Mouse (Mus musculus) heart, postnatal 25 days (tissue): ENCODE data around the gene Sos1. TPM values are rescaled to one million over a fixed set of nuclear protein-coding genes. Genes with fewer than 3 reads are reported as not detected.
"Not testable (repeated sequence)": the region's sequence is repeated elsewhere in the genome, so short reads cannot be mapped to it uniquely, and the experiment has no call there.

Experiments used
- DNase-seq: peaks from one replicate; pipeline ENCODE4 v3.0.0; 2022; ENCODE audit warnings: low spot score
- intact Hi-C: fragments of 180-260 bp; cut with DNase I; formaldehyde crosslinking; loops from one replicate; pipeline ENCODE4 v1.15.1; 2025
- total RNA-seq, 2 experiments: library from RNA; stranded (reverse); gene quantifications; 2 replicates each; pipeline ENCODE4 v1.2.3; 2021

The Sos1 gene
- total RNA-seq, 2 experiments from 2014 or later, result 11.4 to 13.5 TPM

DNA sequence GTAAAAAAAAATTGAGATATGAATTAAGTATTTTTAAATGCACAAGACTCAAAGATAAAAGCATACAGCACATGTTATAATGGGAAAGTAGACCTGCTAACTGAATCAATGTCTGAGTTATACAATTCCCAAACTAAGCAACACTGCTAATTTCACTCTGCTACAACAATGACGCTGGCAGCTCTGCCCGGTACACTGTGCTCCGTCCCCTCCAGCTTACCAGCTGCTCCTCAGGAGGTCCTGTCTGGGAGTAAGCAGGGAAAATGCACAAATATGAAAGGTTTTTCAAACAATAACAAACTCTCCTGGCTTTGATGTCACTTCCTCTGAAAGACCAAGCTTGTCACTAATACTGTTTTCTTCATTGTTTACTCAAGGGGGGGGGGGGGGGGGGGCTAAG lies 45.8 kb downstream of the Sos1 start:
- intact Hi-C loops, result no loop called here
- no peak for DNase-seq

DNA sequence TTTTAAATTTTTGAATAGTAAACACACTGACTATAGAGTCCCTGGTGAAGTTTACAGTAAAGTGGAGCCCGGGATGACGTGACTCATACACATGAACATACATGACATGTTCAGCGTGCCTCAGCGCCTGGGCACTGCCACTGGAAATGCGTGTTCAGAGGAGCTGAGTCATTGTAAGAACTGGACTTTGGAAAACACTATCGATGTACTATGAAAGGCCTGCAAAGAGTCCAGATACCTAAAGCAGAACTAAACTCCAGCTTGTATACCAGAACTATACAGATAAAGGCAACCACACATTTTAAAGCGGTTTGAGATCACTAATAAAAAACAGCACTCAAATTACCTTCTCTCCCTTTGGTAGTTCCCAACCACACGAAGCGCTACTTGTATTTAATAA lies 48.3 kb downstream of the Sos1 start:
- intact Hi-C loops, result no loop called here

DNA sequence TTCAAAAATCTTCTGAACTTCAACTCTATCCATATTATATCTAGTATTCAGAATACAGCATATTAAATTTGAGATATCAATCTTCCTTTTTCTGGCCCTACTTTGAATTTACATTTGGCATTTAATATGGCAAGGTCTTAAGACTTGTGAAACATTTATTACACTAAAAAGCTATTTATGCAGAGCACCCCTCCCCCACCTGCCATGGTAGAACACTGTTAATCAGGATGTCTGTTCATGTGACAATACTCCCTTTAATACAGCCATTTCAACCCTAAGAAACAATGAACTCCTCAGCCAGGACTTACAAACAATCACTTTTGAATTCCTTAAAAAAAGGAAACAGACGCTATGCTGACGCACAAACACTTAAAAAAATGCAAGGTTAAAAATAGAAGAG lies 52.3 kb downstream of the Sos1 start:
- DNase-seq, result no peak

More for the DNA sequence above, 48.3 kb downstream of the Sos1 start:
- DNase-seq, result no peak

DNA sequence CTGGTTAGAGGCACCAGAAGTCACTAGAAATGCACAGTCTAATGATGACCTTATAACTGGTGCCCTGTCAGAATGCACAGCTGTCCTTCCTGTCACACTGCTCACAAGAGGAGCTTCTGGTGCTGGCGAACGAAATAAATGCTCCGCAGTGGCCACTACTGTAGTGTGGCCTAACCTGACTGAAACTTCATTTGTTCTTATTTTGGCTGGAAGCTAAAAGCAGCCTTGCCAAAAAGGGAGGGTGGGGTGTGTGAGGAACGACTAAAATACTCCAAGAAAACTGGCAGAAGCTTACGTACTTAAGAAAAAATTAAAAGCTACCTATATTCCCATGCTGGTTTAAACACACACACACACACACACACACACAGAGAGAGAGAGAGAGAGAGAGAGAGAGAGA lies 53.4 kb downstream of the Sos1 start:
- no peak for DNase-seq
- intact Hi-C loops, result no loop called here

More for the DNA sequence above, 52.3 kb downstream of the Sos1 start:
- intact Hi-C loops, result no loop called here

DNA sequence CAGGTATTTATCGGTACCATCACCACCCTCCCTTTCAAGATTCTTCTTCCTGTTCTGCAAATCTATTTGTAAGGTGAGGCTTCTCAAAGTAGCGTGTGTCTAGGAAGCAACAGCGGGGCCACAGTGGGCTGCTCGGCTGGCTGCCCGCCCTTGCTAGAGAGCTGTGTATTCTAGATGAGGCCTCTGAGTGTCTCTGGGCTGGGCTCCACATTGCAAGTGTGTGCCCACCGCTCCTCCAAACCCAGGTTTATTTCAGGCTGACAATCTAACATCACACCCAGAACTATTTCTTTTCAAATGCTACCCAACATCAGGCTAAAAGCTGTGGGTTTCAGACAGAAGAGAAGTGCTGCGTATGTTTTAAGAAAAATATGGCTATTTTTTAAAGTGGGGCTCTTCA lies 54.1 kb downstream of the Sos1 start:
- DNase-seq, result no peak
- intact Hi-C loops, result no loop called here

DNA sequence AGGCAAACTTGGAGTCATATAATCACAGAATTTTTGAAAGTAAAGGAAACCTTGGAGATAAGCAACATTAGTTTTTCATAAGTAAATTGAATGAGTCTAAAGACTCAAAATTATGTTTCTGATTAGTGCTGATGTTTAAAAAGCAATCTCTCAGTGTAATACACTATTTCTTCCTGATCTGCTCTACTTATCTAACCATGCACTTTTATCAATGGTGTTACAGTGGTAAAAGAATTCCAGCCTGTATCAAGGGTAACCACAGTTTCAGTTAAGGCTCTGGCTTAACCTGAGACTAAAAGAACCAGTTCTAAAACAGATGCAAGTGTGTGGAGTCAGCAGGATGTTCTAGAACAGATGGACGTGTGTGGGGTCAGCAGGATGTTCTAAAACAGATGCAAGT lies 59.3 kb downstream of the Sos1 start:
- intact Hi-C loops, result no loop called here
- no peak for DNase-seq

DNA sequence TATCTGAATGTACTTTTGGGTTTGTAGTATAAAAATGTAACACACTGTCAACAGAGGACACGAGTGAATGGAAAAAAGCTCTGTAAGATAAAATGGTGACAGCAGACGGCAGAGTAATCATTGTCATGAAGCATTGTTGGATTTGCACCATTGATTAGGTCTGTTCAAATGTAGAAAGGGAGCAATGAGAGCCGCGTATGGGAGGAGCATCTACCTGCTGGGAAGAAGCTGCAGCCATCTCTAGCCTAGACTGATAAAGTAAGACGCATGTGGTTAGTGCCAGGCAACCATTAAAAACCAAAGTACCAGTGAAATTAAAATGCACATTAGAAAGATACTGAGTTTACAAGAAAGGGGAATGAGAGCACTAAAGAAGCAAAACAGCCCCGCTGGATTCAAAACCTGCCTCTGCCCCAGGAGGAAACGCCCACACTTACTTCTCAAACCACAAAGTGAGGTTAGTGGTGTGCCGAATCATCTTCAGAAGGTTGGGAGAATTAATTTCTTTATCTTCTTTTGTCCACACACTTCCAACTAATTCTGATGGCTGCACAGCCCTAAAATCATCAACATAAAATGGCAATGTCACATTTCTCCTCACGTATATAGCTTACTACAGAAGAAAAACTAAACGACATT lies 61.6 kb downstream of the Sos1 start:
- intact Hi-C loops, result no loop called here
- no peak for DNase-seq

DNA sequence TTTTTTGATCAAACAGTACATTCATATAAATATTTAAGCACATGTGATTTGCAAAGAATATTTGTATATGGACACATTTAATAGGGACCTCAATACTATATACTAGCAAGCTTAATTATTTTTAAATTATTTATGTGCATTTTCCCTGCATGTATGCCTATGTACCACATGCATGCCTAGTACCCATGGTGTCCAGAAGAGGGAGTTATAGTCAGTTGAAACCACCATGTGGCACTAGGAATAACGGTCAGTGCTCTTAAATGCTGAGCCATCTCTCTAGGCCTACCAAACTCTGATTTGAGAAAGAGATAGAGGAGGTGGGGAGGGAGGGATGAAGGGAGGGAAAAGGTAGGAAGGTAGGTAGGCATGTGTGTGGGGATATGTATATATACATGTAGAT lies 69.1 kb downstream of the Sos1 start:
- intact Hi-C loops, result loop anchor here (5.0 kb wide), 1 partner anchor 146 kb away; no protein-coding TSS in a partner anchor
- no peak for DNase-seq

DNA sequence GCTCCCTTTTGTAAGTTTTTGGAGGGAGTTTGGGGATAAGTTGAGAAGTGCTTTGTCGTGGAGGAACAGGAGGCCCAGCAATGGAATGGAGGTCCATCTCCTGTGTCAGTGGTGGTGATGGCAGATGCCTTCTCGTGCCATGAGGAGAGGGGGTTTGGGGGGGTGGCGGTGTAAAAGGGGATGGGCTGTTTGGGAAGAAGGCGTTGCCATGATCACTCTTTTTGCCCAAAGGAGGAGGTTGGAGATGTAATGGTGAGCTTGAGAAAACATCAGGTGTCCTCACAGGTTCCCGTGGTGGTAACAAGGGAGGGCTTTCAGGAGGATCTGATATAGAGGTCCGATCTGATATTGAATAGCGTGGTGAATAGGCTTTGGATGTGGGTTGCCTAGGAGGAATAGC lies 82.0 kb downstream of the Sos1 start:
- no peak for DNase-seq
- intact Hi-C loops, result no loop called here

DNA sequence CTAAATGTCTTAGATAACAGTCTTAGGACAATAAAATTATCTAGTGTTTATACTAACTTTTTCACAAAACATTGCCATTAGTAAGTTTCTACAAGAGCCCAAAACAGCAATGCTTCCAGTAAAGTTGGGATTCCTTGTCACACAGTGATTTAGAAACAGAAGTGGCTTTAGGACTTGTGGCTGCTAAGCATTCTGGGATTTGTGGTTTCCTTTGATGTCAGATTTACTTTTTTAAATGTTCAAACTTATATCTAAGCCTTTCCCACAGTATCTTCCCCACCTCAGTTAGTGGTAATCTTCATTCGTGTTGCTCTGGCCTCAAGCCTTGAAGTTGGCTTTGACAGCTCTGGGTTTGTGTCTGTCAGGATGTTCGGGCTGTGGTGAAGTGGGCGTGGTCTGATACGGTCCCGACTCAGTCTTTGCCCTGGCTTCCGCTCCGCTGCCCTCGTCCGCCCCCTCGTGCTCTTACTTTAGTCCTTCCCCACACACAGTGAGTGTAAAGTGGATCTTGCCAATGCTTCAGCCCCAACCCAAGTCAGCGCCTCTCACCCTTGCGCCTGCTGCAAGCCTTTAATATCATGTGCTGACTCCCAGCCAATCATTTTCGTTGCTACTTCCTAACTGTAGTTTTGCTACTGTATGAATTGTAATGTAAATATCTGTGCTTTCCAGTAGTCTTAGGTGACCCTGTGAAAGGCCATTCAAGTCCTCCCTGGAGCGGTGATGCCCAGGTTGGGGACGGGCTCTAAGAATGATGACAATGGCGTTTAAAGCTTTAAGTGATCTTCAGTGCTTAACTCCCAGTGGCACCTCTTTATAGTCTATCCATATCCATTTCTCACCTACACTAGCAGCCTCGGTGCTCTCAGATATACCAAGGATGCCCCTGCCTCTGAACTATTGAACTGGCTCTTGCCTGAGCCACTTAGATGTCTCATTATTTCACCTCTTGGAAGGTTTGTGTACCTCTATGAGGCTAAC lies 88.5 kb downstream of the Sos1 start:
- intact Hi-C loops, result no loop called here
- peak; percentile 24 for DNase-seq

DNA sequence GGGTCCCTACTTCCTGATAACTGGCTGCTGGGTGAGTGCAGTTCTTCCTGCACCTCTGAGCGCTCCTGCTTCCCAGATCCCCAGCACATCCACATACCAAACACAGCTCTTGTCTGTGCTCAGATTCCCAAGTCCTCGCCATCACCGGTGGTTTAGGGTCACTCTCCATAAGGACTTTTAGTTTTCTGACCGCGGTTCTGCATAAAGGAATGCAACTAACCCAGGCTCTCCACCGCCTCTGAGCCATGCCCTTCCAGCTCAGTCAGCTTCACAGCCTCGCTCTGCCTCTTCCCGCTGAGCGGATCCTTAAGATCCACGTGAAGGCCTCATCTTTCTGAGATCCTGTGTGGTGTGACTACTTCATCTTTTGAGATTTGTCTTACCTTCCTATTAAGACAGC lies 90.2 kb downstream of the Sos1 start:
- intact Hi-C loops, result no loop called here
- no peak for DNase-seq

DNA sequence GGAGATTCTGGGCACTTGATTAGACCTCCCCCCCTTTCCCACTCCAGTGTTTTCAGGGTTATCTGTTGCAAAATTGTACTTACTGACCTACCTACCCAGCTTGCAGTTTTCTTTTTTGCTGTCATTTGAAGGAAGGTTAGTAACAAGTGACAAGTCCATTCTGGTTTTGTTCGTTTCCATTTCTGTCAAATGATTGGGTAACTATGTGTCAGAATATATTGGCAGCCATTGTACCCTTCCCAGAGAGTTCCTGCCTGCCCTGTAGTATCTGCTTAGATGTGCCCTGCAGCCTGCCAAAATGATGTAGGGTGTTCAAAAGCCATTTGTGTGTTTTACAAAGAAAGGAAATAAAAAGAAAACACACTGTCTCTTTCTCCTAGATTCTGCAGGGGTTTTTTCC lies 94.6 kb downstream of the Sos1 start:
- intact Hi-C loops, result no loop called here
- DNase-seq, result no peak

DNA sequence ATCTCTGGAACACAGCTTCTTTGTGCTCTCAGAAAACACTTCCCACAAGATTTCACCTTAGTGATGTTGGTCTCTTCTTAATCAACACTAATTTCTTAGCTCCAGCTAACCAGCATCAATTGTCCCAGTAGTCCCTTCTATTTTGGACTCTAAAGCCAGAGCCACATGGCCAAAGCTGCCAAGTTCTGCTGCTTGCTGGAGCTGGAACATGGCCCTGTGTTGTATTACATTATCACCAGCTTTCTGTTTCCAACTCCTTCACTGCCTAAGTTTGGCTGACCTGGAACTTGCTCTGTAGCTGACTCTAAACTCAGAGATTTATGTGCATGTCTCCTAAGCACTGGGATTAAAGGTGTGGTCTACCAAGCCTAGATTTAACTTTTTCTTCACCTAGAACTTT lies 101.9 kb downstream of the Sos1 start:
- intact Hi-C loops, DNase-seq: not testable (repeated sequence)

DNA sequence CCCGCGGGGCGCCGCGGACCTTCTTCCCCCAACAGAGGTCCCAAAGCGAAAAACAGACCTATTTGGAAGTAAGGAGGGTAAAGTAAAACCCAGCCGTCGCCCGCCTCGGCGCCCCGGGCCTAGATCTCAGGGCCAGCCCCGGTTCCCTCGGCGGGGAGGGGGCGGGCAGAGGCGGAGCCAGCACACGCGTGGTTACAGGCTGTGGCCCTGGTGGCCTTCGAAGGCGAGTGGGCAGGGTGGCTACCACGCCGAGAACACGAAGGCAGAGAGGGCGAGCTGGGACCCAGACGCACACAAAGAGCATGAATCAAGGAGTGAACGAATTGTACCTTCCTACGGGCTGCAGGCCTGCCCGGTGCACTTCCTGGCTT lies 106.5 kb downstream of the Sos1 start:
- intact Hi-C loops, result loop anchor here (5.0 kb wide), 3 partner anchors 81 to 689 kb away; partner anchors contain the start of genes Dhx57 and Morn2

DNA sequence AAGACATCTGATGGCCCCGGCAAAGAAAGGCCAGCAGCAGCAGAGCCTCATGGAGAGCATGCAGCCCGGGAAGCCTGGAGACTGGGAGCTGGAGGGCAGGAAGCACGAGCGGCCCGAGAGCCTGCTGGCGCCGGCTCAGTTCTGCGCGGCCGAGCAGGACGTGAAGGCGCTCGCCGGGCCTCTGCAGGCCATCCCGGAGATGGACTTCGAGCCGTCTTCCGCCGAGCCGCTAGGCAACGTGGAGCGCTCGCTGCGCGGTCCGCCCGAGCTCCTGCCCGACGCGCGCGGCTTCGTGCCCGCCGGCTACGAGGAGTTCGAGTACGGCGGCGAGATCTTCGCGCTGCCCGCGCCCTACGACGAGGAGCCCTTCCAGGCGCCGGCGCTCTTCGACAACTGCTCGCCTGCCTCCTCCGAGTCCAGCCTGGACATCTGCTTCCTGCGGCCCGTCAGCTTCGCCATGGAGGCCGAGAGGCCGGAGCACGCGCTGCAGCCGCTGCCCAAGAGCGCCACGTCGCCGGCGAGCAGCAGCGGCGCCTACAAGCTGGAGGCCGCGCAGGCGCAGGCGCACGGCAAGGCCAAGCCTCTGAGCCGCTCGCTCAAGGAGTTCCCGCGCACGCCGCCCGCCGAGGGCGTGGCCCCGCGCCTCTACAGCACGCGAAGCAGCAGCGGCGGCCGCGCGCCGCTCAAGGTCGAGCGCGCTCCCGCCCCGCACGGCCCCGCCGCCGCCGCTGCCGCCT lies 107.1 kb downstream of the Sos1 start, which contains the start of gene Gm10190:
Gene Gm10190, minus strand, starts transcription at position 553 of the 737 bp plus-strand sequence.
- DNase-seq, result peak; percentile 79
- intact Hi-C loops, result loop anchor here (5.0 kb wide), 3 partner anchors 81 to 689 kb away; partner anchors contain the start of genes Dhx57 and Morn2

More for the DNA sequence above, 106.5 kb downstream of the Sos1 start:
- no peak for DNase-seq

DNA sequence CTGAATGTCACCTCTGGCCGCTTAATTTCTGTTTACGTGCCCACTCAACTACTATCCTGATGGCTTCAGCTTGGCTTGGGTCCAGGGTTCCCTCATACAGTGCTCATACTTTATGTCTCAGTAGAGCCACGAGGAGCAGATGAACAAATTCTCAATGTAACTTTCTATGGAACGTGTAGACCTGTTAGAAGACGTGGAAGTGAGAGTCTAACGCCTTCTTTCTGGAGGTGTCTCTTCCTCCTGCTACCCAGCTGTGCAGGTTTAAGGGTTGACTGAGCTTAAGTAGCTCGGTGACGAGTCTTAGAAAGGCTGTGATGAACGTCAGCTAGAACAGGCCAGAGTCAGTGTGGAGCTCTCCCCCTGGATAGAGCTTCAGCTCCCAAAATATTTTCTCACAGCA lies 111.6 kb downstream of the Sos1 start:
- DNase-seq, result no peak
- intact Hi-C loops, result no loop called here

DNA sequence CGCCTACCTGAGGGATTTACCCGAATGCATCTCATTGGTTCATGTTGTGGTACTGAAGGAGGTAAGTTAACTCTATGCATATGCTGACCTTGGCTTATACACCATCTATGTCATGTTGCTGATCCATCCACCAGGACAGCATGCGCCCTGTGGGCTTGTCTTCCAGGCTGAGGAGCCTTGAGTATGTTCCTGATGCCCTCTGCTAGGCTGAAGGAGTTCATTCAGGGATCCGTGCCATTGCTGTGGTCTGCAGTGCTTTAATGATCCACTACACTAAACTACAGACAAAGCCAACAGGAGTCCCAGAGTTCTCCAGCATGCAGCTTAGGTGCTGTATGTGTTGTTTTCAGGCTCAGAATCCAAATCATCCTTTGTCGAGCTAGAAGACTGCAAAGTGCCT lies 113.0 kb downstream of the Sos1 start:
- DNase-seq, result no peak
- intact Hi-C loops, result no loop called here

DNA sequence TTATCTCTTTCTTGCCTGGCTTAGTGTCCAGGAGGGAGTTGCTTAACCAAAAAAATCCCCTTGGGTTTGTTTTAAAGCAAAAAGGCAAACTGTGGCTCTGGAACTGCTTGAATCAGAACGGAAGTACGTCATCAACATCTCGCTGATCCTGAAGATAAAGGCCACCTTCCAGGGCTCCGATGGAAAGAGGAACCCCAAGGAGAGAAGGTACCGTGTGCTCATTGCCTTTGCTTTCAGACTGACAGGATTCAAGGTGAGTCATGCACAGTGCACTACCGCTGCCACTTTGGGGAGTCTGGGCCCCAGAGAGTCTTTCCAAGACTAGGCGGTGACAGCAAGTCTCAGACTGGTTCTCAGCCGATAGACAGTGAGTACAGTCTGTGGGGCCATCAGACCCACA lies 120.0 kb downstream of the Sos1 start:
- no peak for DNase-seq
- intact Hi-C loops, result no loop called here

DNA sequence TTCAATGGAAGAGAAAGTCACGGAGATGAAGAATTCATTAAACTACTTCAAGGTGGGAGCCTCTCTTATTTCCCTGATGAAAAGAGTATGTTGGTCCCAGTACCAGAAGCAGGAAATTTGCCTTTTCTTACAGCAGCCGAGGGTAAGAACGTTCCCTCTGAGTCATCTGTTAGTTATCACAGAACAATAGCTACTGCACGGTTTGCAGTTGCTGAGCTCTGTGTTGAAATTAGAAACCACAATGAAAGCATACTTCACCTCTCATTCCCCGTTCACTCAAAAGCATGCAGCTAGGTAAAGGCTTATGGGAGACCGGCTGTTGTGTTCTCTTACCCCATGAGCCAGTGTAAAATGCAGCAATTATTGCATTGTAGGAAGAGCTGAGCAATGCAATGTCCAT lies 133.0 kb downstream of the Sos1 start:
- no peak for DNase-seq
- intact Hi-C loops, result no loop called here

DNA sequence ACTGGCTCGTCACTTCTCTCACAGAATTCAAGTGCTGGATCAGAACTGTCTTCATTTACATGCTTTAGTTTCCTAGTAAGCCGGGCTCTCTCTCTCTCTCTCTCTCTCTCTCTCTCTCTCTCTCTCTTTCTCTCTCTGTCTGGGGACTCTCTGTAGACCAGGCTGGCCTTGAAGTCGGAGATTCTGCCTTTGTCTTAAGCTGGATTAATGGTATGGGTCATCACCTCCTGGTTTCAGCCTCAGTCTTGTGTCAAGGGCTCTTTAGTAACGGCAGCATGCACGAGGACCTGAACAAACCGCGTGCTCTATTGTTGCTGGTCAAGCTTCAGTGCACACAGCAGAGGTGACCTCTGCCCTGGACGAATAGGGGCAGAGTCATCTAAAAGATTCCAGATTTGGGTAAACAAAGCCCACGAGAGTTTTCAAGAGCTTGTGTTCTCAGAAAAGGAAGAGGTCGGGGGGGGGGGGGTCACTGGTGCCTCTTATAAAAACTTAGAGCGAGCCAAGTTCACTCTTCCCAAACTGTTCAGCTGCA lies 133.6 kb downstream of the Sos1 start:
- no peak for DNase-seq
- intact Hi-C loops, result no loop called here
